Mouse (Mus musculus) heart, postnatal 0 days (tissue): ENCODE results near the gene Hlcs. TPM values are rescaled to one million over a fixed set of nuclear protein-coding genes. Genes with fewer than 3 reads are reported as not detected.

ENCODE experiments used
- ATAC-seq: fragments of 200-750 bp; cut with Nextera tagmentation; 2 replicates; pipeline ENCODE4 v1.8.0; 2017; ENCODE audit warnings: low read depth, moderate number of reproducible peaks, moderate library complexity; ENCODE audit not compliant: insufficient read depth
- DNase-seq: peaks from one replicate; pipeline ENCODE4 v3.0.0-alpha.2; 2016; ENCODE audit warnings: low spot score
- H3K27ac ChIP-seq: fragments of 300-500 bp; sonication (generic); 2 replicates; pipeline ENCODE4 v1.5.1; 2014; ENCODE audit warnings: low read depth, mild to moderate bottlenecking
- H3K27me3 ChIP-seq: fragments of 300-500 bp; sonication (generic); 2 replicates; pipeline ENCODE4 v1.6.1; 2014; ENCODE audit warnings: low read length, mixed read lengths; ENCODE audit not compliant: control insufficient read depth, insufficient read depth
- H3K36me3 ChIP-seq: fragments of 300-500 bp; sonication (generic); replicated peaks from 2 replicates; pipeline ENCODE4 v1.6.1; 2014; ENCODE audit warnings: low read length, mixed read lengths; ENCODE audit not compliant: control insufficient read depth, insufficient read depth
- H3K4me1 ChIP-seq: fragments of 300-500 bp; sonication (generic); 2 replicates; pipeline ENCODE4 v1.6.1; 2014; ENCODE audit warnings: antibody characterized with exemption; ENCODE audit not compliant: control insufficient read depth, insufficient read depth
- H3K4me2 ChIP-seq: fragments of 300-500 bp; sonication (generic); 2 replicates; pipeline ENCODE4 v1.6.1; 2014; ENCODE audit warnings: low read depth, mild to moderate bottlenecking, low read length, moderate library complexity
- H3K4me3 ChIP-seq: fragments of 300-500 bp; sonication (generic); 2 replicates; pipeline ENCODE4 v1.5.1; 2014; ENCODE audit warnings: low read depth, low read length
- H3K9ac ChIP-seq: fragments of 300-500 bp; sonication (generic); replicated peaks from 2 replicates; pipeline ENCODE4 v1.6.1; 2014; ENCODE audit warnings: low read depth, low read length, mixed read lengths
- H3K9me3 ChIP-seq: fragments of 300-500 bp; sonication (generic); replicated peaks from 2 replicates; pipeline ENCODE4 v1.6.1; 2016; ENCODE audit warnings: low read length; ENCODE audit not compliant: control insufficient read depth
- CTCF ChIP-seq: IDR thresholded peaks from 2 replicates; pipeline ENCODE4 v1.5.1; 2016; ENCODE audit warnings: antibody characterized with exemption, control low read depth, low read depth
- EP300 ChIP-seq: IDR thresholded peaks from 2 replicates; pipeline ENCODE4 v1.6.1; 2016; ENCODE audit warnings: antibody characterized with exemption, low read depth
- WGBS: fragments of 180-500 bp; shearing (Covaris S2); extraction: QIAGEN DNeasy Blood & Tissue Kit; methylation state at CpG from one replicate; pipeline ENCODE4 v1.1.7; 2014; 5-methylcytosine and 5-hydroxymethylcytosine counted together
- polyA plus RNA-seq: library from polyadenylated mRNA; unstranded; fragments of >200 nt; fragmentation: Nextera tagmentation; extraction: Ambion mirVana; gene quantifications from 2 replicates; pipeline ENCODE4 v1.2.1, GENCODE M21; 2015
- total RNA-seq: library from RNA; depleted of rRNA; stranded (reverse); fragments of >200 nt; gene quantifications from 2 replicates; pipeline ENCODE4 v1.2.3, GENCODE M21; 2014; ENCODE audit warnings: low replicate concordance

The Hlcs gene
- total and polyA plus RNA-seq, 2 experiments from 2014 or later = 4.6 to 5.6 TPM

DNA sequence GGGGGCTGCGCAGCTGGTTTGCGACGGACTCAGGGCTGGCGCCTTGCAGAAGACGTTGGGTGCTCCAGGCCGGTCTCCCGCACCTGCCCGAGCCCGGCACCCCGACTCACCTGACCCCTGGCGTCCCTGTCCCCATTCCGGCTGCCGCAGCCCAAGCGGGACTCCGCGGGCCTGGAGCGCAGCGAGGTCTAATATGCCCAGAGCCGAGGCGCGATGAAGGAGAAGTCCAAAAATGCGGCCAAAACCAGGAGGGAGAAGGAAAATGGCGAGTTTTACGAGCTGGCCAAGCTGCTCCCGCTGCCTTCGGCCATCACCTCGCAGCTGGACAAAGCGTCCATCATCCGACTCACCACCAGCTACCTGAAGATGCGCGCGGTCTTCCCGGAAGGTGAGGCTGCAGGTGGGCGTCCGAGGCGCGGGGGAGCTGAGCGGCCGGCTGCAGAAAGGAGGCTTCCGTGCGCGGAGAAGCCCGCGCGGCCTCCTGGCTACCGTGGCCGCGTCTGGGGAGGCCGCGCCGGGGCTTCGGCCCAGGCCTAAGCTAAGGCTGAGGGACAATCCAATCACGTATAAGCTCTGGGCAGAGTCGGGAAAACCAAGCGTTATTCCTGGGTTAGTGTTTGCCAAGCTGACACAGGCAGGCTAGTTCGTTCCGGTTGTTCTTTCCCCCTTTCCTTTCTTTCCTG lies 227.6 kb downstream of the Hlcs start:
- no peak for TF ChIP-seq EP300
- no peak for TF ChIP-seq CTCF
- ATAC-seq = no peak
- WGBS = 2% methylated on average over 54 of the region's 57 CpGs

DNA sequence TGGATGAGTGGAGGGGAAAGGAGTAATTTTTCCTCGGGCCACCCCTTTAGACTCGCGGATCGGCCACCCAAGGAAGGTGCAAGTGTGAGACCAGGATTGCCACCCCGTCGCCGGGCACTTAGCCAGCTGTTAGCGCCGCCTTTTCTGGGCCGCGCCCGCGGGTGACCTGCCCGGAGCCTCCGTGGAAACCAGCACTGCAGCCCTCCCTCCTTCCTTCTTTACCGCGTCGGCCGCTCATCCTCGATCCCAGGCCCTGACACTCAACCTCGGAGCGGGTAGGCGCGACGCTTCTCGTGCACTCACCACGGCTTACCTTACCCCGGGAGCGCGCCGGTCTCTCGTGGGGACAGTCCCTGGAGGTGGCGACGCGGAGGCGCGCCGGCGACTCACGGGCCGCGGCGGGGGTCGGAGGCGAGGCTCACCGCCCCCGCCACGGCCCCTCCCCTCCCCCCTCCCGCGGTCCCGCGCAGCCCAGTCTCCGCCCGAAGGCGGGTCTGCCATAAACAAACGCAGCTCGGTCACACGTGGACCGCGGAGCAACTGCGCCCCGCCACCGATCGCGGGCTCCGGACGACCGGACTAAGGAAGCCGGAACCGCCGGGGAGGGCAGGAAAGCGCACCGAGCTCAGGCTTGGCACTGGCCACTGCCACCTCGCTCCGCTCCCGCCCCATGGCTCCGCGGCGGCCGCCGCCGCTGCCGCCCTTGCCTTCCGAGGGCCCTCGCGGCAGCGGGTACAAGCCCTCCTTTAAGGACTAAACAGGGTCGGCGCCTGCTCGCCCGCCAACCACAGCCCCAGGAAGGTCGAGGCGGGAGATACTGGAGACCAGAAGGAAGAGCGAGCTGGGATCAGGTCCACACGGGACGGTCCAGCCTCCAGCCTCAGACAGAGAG lies 228.4 kb downstream of the Hlcs start, which contains the start of gene Sim2:
TSS of gene Sim2 (plus strand) at position 221 of the 892 bp plus-strand sequence.
- Histone ChIP-seq H3K4me3 (peak within 1 kb of the TSS; percentile 48), H3K9ac (no peak within 1 kb of the TSS)

More for the DNA sequence above, 227.6 kb downstream of the Hlcs start:
- H3K4me1 ChIP-seq = peaks cover 4% of the 10 kb centered on the region; the same call in 1 of the 2 replicates
- H3K4me3 ChIP-seq = peak overlapping the region; percentile 48
- no peaks in the 10 kb centered on the region for H3K9me3 ChIP-seq
- H3K27ac ChIP-seq = no peak overlapping the region
- no peaks in the 10 kb centered on the region for H3K36me3 ChIP-seq
- no peak for DNase-seq
- H3K9ac ChIP-seq = no peak overlapping the region
- H3K4me2 ChIP-seq = peak overlapping the region; percentile 64
- H3K27me3 ChIP-seq = peaks cover 100% of the 10 kb centered on the region

GRCm38 (mm10) chr16:94083848-94084525 lies 229.4 kb downstream of the Hlcs start:
- peaks cover 4% of the 10 kb centered on the region; the same call in 1 of the 2 replicates for H3K4me1 ChIP-seq
- peaks cover 100% of the 10 kb centered on the region for H3K27me3 ChIP-seq
- H3K9ac ChIP-seq = no peak overlapping the region
- TF ChIP-seq EP300 (no peak), CTCF (no peak)
- H3K4me3 ChIP-seq = no peak overlapping the region
- H3K27ac ChIP-seq = no peak overlapping the region
- DNase-seq (no peak), ATAC-seq (no peak)
- H3K4me2 ChIP-seq = no peak overlapping the region
- no peaks in the 10 kb centered on the region for H3K36me3 ChIP-seq
- H3K9me3 ChIP-seq = no peaks in the 10 kb centered on the region
- WGBS = 4% methylated on average over 41 of the region's 41 CpGs

More for the DNA sequence above, 228.4 kb downstream of the Hlcs start, which contains the start of gene Sim2:
- no peak for DNase-seq
- Histone ChIP-seq H3K9me3 (no peaks in the 10 kb centered on the region), H3K36me3 (no peaks in the 10 kb centered on the region), H3K27me3 (peaks cover 100% of the 10 kb centered on the region), H3K4me1 (peaks cover 4% of the 10 kb centered on the region; the same call in 1 of the 2 replicates), H3K27ac (no peak within 1 kb of the TSS), H3K4me2 (peak within 1 kb of the TSS; percentile 64)
- 0 out of 2 replicates have a peak, but pooled peaks have one; percentile 21 for ATAC-seq
- TF ChIP-seq EP300 (no peak), CTCF (no peak)
- under 1% methylated on average over 83 of the region's 96 CpGs for WGBS

DNA sequence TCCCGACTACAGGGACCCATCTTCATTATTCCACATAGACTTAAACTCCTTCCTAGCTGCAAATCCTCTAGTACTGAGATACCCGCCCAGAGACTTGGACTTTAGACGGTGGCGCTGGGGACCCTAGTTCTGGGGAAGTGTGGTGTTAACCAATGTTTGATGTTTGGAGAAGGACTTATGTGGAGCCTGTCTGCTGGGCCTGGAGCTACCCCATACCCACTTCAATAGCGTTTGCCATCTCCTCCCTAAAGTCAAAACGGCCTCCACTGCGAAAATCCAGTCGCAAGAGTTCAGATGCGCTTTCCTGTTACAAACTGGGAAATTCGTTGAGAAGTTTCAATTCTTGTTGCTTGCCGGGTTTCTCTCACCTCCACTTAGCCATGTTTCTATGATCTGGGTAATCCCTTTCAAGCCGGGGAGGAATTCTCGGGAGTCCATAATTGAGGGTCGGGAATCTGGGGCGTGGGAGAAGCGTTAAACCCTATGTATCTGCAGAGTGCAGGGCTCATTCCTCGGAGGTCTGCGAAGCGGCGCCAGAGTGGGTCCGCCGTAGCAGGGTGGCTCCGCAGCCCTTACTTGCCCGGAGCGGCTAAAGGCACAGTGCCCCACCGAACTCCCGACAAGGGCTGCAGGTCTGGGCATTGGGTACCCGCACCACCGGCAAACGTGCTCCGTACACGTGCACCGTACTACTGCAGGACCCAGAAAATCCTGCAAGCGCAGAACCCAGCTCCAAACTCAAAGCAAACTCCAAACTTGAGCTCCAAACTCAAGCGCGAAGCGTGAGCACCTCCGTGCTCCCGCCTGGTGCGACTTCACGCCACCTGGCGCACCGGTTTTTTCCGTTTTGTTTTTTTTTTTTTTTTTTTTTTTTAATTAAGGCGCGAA lies 230.2 kb downstream of the Hlcs start:
- H3K4me2 ChIP-seq = no peak overlapping the region
- no peak overlapping the region for H3K27ac ChIP-seq
- no peaks in the 10 kb centered on the region for H3K36me3 ChIP-seq
- DNase-seq (no peak), ATAC-seq (no peak)
- TF ChIP-seq CTCF (no peak), EP300 (no peak)
- H3K4me3 ChIP-seq = no peak overlapping the region
- H3K9ac ChIP-seq = no peak overlapping the region
- H3K9me3 ChIP-seq = no peaks in the 10 kb centered on the region
- WGBS = 2% methylated on average over 46 of the region's 46 CpGs
- peaks cover 4% of the 10 kb centered on the region; the same call in 1 of the 2 replicates for H3K4me1 ChIP-seq
- peaks cover 100% of the 10 kb centered on the region for H3K27me3 ChIP-seq
